ENCODE assay signal across 19 mouse cellular contexts in the genomic region with DNA sequence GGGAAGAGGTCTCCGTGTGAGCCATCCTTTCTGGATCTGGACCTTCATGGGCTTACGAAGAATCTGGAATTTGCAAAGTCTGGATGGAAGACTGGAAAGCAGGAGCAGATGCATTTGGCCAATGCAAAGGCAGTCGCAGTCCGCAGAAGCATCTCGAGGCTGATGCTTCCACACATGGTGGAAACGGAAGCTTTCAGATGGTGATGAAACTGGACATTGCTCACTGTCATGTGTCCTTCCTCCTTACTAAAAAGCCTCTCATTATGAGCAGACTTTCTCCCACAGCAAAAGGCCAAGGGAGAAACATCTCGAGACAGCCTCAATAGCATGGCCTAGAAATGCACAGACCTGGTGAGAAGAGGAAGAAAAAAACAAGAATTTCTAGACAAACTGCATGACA.
"Had no signal": no experiment of that assay in that cellular context is flagged by ENCODE, and none has a peak within 500 bp of the region (broad histone marks: within the 10 kb centered on the region; RNA-seq: fewer than 3 reads in every experiment).

No protein-coding gene starts in this region.

- H3K4me1 ChIP-seq: kidney, embryonic 15.5 days; limb, embryonic 13.5 days; midbrain, embryonic 12.5 days; midbrain, embryonic 15.5 days; neural tube, embryonic 13.5 days had no signal

- DNase-seq: kidney, adult 11 months; kidney, adult 8-10 months; kidney, postnatal 10 days; kidney, postnatal 4 days; liver; liver, postnatal 0 days; lung, embryonic 14.5 days; lung, postnatal 10 days; thymus, adult 18-20 months; thymus, postnatal 36 days had no signal

- H3K4me3 ChIP-seq: kidney, embryonic 15.5 days; limb, embryonic 13.5 days; midbrain, embryonic 12.5 days; midbrain, embryonic 15.5 days; myocyte; neural tube, embryonic 13.5 days had no signal

- H3K27ac ChIP-seq: hindbrain, postnatal 0 days; kidney, embryonic 15.5 days; limb, embryonic 13.5 days; liver, embryonic 14.5 days; midbrain, embryonic 12.5 days; midbrain, embryonic 15.5 days; neural tube, embryonic 13.5 days had no signal

- H3K36me3 ChIP-seq: kidney, embryonic 15.5 days; limb, embryonic 13.5 days; midbrain, embryonic 12.5 days; midbrain, embryonic 15.5 days; neural tube, embryonic 13.5 days had no signal

- H3K27me3 ChIP-seq: kidney, embryonic 15.5 days; limb, embryonic 13.5 days; midbrain, embryonic 12.5 days; midbrain, embryonic 15.5 days; neural tube, embryonic 13.5 days had no signal

- H3K9me3 ChIP-seq: kidney, embryonic 15.5 days; limb, embryonic 13.5 days; midbrain, embryonic 12.5 days; midbrain, embryonic 15.5 days; neural tube, embryonic 13.5 days had no signal

- H3K4me2 ChIP-seq: kidney, embryonic 15.5 days; limb, embryonic 13.5 days; lung, embryonic 14.5 days; midbrain, embryonic 12.5 days; midbrain, embryonic 15.5 days; neural tube, embryonic 13.5 days had no signal

- H3K9ac ChIP-seq: kidney, embryonic 15.5 days; limb, embryonic 13.5 days; liver, embryonic 14.5 days; liver, postnatal 0 days; lung, embryonic 14.5 days; midbrain, embryonic 12.5 days; midbrain, embryonic 15.5 days; neural tube, embryonic 13.5 days had no signal

- ATAC-seq: hindbrain, postnatal 0 days; inflammation-experienced regulatory T-cells, adult 6 months; liver, postnatal 0 days; midbrain, embryonic 15.5 days had no signal
